Mouse (Mus musculus) limb, embryonic 12.5 days (tissue): ENCODE measurements around the gene Acot11. TPM values are rescaled to one million over a fixed set of nuclear protein-coding genes. Genes with fewer than 3 reads are reported as not detected.

ENCODE experiments used
- ATAC-seq: fragments of 200-750 bp; cut with Nextera tagmentation; 2 replicates; pipeline ENCODE4 v1.8.0; 2017; ENCODE audit warnings: low read depth, moderate TSS enrichment; ENCODE audit not compliant: insufficient number of reproducible peaks, insufficient read depth, low FRiP score, low TSS enrichment
- H3K27ac ChIP-seq: fragments of 300-500 bp; sonication (generic); 2 replicates; pipeline ENCODE4 v1.5.1; 2016; ENCODE audit warnings: mild to moderate bottlenecking, moderate library complexity
- H3K27me3 ChIP-seq: fragments of 300-500 bp; sonication (generic); 2 replicates; pipeline ENCODE4 v1.6.1; 2016; ENCODE audit warnings: mild to moderate bottlenecking, moderate library complexity
- H3K36me3 ChIP-seq: fragments of 300-500 bp; sonication (generic); 2 replicates; pipeline ENCODE4 v1.6.1; 2016; ENCODE audit warnings: mild to moderate bottlenecking, moderate library complexity
- H3K4me1 ChIP-seq: fragments of 300-500 bp; sonication (generic); replicated peaks from 2 replicates; pipeline ENCODE4 v1.6.1; 2016
- H3K4me2 ChIP-seq: fragments of 300-500 bp; sonication (generic); 2 replicates; pipeline ENCODE4 v1.6.1; 2016; ENCODE audit warnings: mild to moderate bottlenecking, moderate library complexity
- H3K4me3 ChIP-seq: fragments of 300-500 bp; sonication (generic); replicated peaks from 2 replicates; pipeline ENCODE4 v1.5.1; 2016; ENCODE audit warnings: mild to moderate bottlenecking
- H3K9ac ChIP-seq: fragments of 300-500 bp; sonication (generic); replicated peaks from 2 replicates; pipeline ENCODE4 v1.6.1; 2016; ENCODE audit warnings: mild to moderate bottlenecking, moderate library complexity
- H3K9me3 ChIP-seq: fragments of 300-500 bp; sonication (generic); 2 replicates; pipeline ENCODE4 v1.6.1; 2016; ENCODE audit warnings: mild to moderate bottlenecking, moderate library complexity
- WGBS: fragments of 180-500 bp; shearing (Covaris S2); methylation state at CpG from one replicate; pipeline ENCODE4 v1.1.7; 2016; 5-methylcytosine and 5-hydroxymethylcytosine counted together
- polyA plus RNA-seq: library from polyadenylated mRNA; unstranded; fragments of >200 nt; fragmentation: Nextera tagmentation; extraction: Ambion mirVana; gene quantifications from 2 replicates; pipeline ENCODE4 v1.2.1, GENCODE M21; 2016

Acot11 gene
- polyA plus RNA-seq, 1 experiment from 2014 or later = 4.6 TPM

DNA sequence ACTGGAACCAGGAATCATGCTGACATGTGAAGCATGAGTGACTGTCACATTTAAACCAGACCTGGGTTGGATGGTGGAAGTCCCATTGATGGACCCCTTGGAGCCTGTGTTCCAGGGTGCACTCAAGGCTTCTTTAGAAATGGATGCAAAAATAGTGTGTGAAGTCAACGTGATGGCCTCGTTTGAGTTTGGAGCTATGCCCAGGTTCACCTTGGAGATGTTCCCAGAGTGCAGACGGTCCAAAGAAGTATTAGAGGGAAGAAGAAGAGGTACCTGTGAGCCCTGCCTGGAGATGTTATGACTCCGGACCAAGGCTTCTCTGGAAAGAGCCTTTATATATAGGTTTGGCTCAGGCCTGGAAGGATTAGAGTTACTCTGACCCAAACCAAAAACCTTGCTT lies 84.2 kb downstream of the Acot11 start:
- Histone ChIP-seq H3K4me2 (no peak overlapping the region), H3K9me3 (no peaks in the 10 kb centered on the region), H3K4me1 (no peaks in the 10 kb centered on the region), H3K27me3 (no peaks in the 10 kb centered on the region), H3K9ac (no peak overlapping the region), H3K36me3 (no peaks in the 10 kb centered on the region), H3K4me3 (no peak overlapping the region), H3K27ac (no peak overlapping the region)
- no peak for ATAC-seq
- 92% methylated on average over 4 of the region's 4 CpGs for WGBS

DNA sequence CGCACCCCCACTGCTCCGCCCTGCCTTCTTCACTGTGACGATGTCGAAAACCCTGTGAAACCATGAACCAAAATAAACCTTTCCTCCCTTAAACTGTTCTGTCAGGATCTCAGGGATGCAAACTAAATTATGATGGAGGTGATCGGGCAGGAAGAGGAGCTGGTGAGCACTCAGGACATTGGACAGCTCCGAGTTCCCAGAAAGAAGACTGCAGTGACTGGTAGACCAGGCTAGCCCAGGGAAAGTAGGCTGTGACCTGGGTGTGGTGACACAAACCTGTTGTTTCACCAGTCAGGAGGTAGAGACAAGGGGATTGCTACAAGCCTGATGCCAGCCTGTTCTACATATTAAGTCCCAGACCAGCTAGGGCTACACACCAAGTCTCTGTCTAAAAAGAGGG lies 91.2 kb downstream of the Acot11 start:
- H3K9me3 ChIP-seq = no peaks in the 10 kb centered on the region
- H3K27ac ChIP-seq = no peak overlapping the region
- no peaks in the 10 kb centered on the region for H3K36me3 ChIP-seq
- no peak overlapping the region for H3K4me2 ChIP-seq
- no peaks in the 10 kb centered on the region for H3K4me1 ChIP-seq
- H3K4me3 ChIP-seq = no peak overlapping the region
- ATAC-seq = no peak
- no peak overlapping the region for H3K9ac ChIP-seq
- WGBS = 89% methylated on average over 6 of the region's 6 CpGs
- H3K27me3 ChIP-seq = 0 out of 2 replicates have a peak, but pooled peaks cover 3% of the 10 kb centered on the region

- ATAC-seq = no peak
- 4% methylated on average over 8 of the region's 8 CpGs for WGBS
- no peaks in the 10 kb centered on the region for H3K36me3 ChIP-seq
- no peak overlapping the region for H3K27ac ChIP-seq
- peaks cover 3% of the 10 kb centered on the region; the same call in 1 of the 2 replicates for H3K27me3 ChIP-seq
- peak overlapping the region; percentile 41 for H3K4me2 ChIP-seq
- H3K4me3 ChIP-seq = no peak overlapping the region
- H3K9ac ChIP-seq = no peak overlapping the region
- no peaks in the 10 kb centered on the region for H3K4me1 ChIP-seq
- H3K9me3 ChIP-seq = no peaks in the 10 kb centered on the region
Observed at GRCm38 (mm10) chr4:106708408-106708807, 96.4 kb downstream of the Acot11 start.

GRCm38 (mm10) chr4:106707957-106708356 lies 96.8 kb downstream of the Acot11 start:
- Histone ChIP-seq H3K9me3 (no peaks in the 10 kb centered on the region), H3K9ac (no peak overlapping the region), H3K4me3 (no peak overlapping the region), H3K27me3 (peaks cover 4% of the 10 kb centered on the region), H3K4me1 (no peaks in the 10 kb centered on the region), H3K4me2 (peak overlapping the region; percentile 41), H3K27ac (no peak overlapping the region), H3K36me3 (no peaks in the 10 kb centered on the region)
- WGBS = 48% methylated on average over 5 of the region's 5 CpGs
- no peak; the same call in 1 of the 2 replicates for ATAC-seq

DNA sequence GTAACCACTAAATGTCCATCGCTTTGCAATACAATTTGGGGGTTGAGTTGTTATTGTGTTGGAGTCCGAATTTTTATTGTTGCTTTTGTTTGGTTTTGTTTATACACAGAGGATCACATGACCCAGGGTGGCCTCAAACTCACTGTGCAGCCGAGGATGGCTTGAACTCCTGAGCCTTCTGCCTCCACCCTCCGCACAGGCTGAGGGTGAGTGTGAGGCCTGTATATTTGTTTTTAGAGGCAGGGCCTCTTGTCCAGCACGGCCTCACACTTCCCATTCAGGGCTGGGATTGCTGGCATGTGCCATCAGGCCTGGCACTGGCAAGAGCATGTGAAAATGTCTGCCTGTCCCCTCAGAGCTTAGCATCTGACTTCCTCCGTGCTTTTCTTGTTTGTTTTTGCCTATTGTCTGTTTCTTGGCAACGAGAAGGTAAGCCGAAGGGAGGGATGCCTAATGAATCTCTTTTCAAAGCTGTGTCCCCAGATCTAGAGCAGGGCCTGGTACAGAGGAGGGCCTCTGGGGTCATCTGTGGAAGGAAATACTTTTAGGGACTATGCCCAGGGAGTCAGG lies 99.6 kb downstream of the Acot11 start:
- H3K9ac ChIP-seq = no peak overlapping the region; the same call in 1 of the 2 replicates
- WGBS = 58% methylated on average over 8 of the region's 8 CpGs
- peaks cover 10% of the 10 kb centered on the region for H3K27me3 ChIP-seq
- H3K4me3 ChIP-seq = no peak overlapping the region
- H3K27ac ChIP-seq = no peak overlapping the region
- H3K4me1 ChIP-seq = peaks cover 13% of the 10 kb centered on the region
- H3K9me3 ChIP-seq = no peaks in the 10 kb centered on the region
- no peaks in the 10 kb centered on the region for H3K36me3 ChIP-seq
- H3K4me2 ChIP-seq = no peak overlapping the region
- ATAC-seq = no peak

GRCm38 (mm10) chr4:106704416-106704815 lies 100.4 kb downstream of the Acot11 start:
- Histone ChIP-seq H3K27me3 (peaks cover 7% of the 10 kb centered on the region), H3K9me3 (no peaks in the 10 kb centered on the region), H3K9ac (no peak overlapping the region), H3K36me3 (no peaks in the 10 kb centered on the region), H3K27ac (no peak overlapping the region), H3K4me3 (no peak overlapping the region), H3K4me1 (peaks cover 20% of the 10 kb centered on the region), H3K4me2 (no peak overlapping the region)
- 77% methylated on average over 11 of the region's 11 CpGs for WGBS
- ATAC-seq = no peak

- peaks cover 20% of the 10 kb centered on the region for H3K4me1 ChIP-seq
- H3K27ac ChIP-seq = no peak overlapping the region
- no peak overlapping the region for H3K9ac ChIP-seq
- WGBS = 79% methylated on average over 10 of the region's 10 CpGs
- no peak for ATAC-seq
- H3K4me2 ChIP-seq = no peak overlapping the region
- H3K9me3 ChIP-seq = no peaks in the 10 kb centered on the region
- H3K27me3 ChIP-seq = peaks cover 6% of the 10 kb centered on the region
- H3K36me3 ChIP-seq = no peaks in the 10 kb centered on the region
- no peak overlapping the region for H3K4me3 ChIP-seq
Observed at GRCm38 (mm10) chr4:106703956-106704355, 100.8 kb downstream of the Acot11 start.

DNA sequence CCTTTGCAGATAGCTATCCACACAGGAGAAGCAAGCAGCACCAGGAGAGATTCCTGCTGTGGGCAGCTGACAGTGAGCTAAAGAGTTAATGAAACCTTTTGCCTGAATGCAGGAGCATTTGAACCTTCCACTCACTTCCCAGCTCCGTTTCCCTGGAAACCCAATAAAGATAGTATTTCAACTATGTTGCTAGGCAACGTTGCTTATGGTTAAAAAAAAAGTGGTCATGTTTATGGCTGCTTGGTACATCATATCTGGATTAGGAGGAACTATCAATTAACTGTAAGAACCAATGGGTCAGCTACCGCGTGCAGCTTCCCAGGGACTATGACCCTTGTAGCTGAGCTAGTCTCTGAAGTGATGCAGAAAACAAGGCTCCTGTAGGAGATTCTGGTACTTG lies 104.0 kb downstream of the Acot11 start:
- peak overlapping the region; percentile 51 for H3K27ac ChIP-seq
- WGBS = 36% methylated on average over 4 of the region's 4 CpGs
- H3K9me3 ChIP-seq = no peaks in the 10 kb centered on the region
- H3K27me3 ChIP-seq = peaks cover 12% of the 10 kb centered on the region
- no peaks in the 10 kb centered on the region for H3K36me3 ChIP-seq
- no peak overlapping the region for H3K4me3 ChIP-seq
- H3K9ac ChIP-seq = no peak overlapping the region
- peak overlapping the region; percentile 28 for H3K4me2 ChIP-seq
- peaks cover 20% of the 10 kb centered on the region for H3K4me1 ChIP-seq
- no peak for ATAC-seq

GRCm38 (mm10) chr4:106699989-106700388 lies 104.8 kb downstream of the Acot11 start:
- Histone ChIP-seq H3K9me3 (no peaks in the 10 kb centered on the region), H3K27me3 (peaks cover 16% of the 10 kb centered on the region), H3K36me3 (no peaks in the 10 kb centered on the region), H3K4me2 (peak overlapping the region; percentile 28), H3K9ac (no peak overlapping the region), H3K27ac (no peak overlapping the region), H3K4me1 (peaks cover 20% of the 10 kb centered on the region), H3K4me3 (no peak overlapping the region)
- ATAC-seq = peak; percentile 63; the same call in 1 of the 2 replicates
- 17% methylated on average over 9 of the region's 9 CpGs for WGBS

Other genes with a start within 250 kb of the Acot11 start
- gene Dhcr24, start 244.0 kb downstream of the Acot11 start, polyA plus RNA-seq = 6.3 and 6.6 TPM in 2 replicates
- gene Lexm, start 187.8 kb downstream of the Acot11 start, polyA plus RNA-seq = 0.24 and 0.73 TPM in 2 replicates
- gene Ttc22, start 182.6 kb downstream of the Acot11 start, polyA plus RNA-seq = 0.31 and 0.33 TPM in 2 replicates
- 14.3 and 18.0 TPM in 2 replicates for gene Pars2, start 153.9 kb downstream of the Acot11 start, polyA plus RNA-seq
- 107 and 122 TPM in 2 replicates for gene Ttc4, start 126.1 kb downstream of the Acot11 start, polyA plus RNA-seq
- 0.14 and 0.23 TPM in 2 replicates for gene Mroh7, start 74.1 kb downstream of the Acot11 start, polyA plus RNA-seq
- not detected in 2 replicates for gene Fam151a, start 71.1 kb downstream of the Acot11 start, polyA plus RNA-seq
- 278 and 295 TPM in 2 replicates for gene Ssbp3, start 105.7 kb upstream of the Acot11 start, polyA plus RNA-seq